Mouse (Mus musculus) E14TG2a.4 (cell line): Measurements from ENCODE around the gene Rbm15b.

Source experiments
- CTCF ChIP-seq: conservative IDR thresholded peaks from 2 replicates; pipeline ENCODE4 v1.5.1; 2014; ENCODE audit warnings: low read length
- POU5F1 ChIP-seq: IDR thresholded peaks from 2 replicates; pipeline ENCODE4 v1.6.1; 2014; ENCODE audit warnings: low read length, borderline replicate concordance

DNA sequence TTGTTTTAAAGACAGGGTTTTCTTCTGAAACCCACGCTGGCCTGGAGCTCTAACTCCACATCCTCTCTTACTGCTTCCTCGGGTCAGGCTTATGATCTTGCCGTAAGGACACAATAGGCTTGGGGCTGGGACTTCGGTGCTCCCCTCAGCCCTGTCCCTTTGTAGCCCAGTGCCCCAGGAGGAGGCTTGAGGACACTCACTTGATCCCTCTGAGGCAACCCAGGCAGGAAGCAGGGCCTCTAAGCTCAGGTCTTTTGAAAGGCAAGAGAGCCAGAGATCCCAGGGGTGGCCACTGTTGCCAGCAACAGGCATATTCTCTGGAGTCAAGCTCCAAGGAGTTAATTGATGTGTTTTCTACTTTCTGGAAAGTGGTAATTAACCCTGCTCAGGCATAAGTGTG, 7.8 kb downstream of the Rbm15b start:
- no peak for TF ChIP-seq CTCF
- TF ChIP-seq POU5F1: no peak
